Mouse (Mus musculus) cerebellum, adult 2 months (tissue): Measurements from ENCODE around the gene Lig1. TPM values are rescaled to one million over a fixed set of nuclear protein-coding genes. Genes with fewer than 3 reads are reported as not detected.

ENCODE experiments used
- DNase-seq, 2 experiments: peaks; one replicate each; pipeline ENCODE4 v3.0.0; 2021
- H3K27ac ChIP-seq: fragments of 200-500 bp; 2 replicates; pipeline ENCODE4 v1.5.1; 2012; ENCODE audit warnings: low read length, control low read depth, inconsistent platforms; ENCODE audit not compliant: insufficient read depth
- H3K27me3 ChIP-seq: fragments of 200-500 bp; 2 replicates; pipeline ENCODE4 v1.6.1; 2012; ENCODE audit warnings: inconsistent platforms, mild to moderate bottlenecking, low read length, moderate library complexity; ENCODE audit not compliant: control insufficient read depth, insufficient read depth
- H3K4me1 ChIP-seq: fragments of 200-500 bp; 2 replicates; pipeline ENCODE4 v1.6.1; 2011; ENCODE audit warnings: low read length; ENCODE audit not compliant: control insufficient read depth, insufficient read depth
- H3K4me3 ChIP-seq: fragments of 200-500 bp; replicated peaks from 2 replicates; pipeline ENCODE3; 2011; ENCODE audit warnings: mild to moderate bottlenecking, low read depth, low read length, control low read depth; ENCODE audit not compliant: insufficient read depth
- CTCF ChIP-seq: fragments of 200-500 bp; IDR thresholded peaks from 2 replicates; pipeline ENCODE4 v1.5.1; 2011; ENCODE audit warnings: low read depth, mild to moderate bottlenecking, control low read depth, low read length, moderate library complexity, borderline replicate concordance; ENCODE audit not compliant: insufficient read depth
- POLR2A ChIP-seq: fragments of 200-500 bp; IDR thresholded peaks from 2 replicates; pipeline ENCODE4 v1.6.1; 2011; ENCODE audit warnings: low read length, control low read depth, borderline replicate concordance; ENCODE audit not compliant: insufficient read depth
- WGBS: fragments of 180-500 bp; shearing (Covaris S2); methylation state at CpG from one replicate; pipeline ENCODE4 v1.1.7; 2018; 5-methylcytosine and 5-hydroxymethylcytosine counted together
- polyA plus RNA-seq: library from polyadenylated mRNA; depleted of rRNA; stranded (reverse); fragments of >200 nt; gene quantifications from 2 replicates; pipeline ENCODE4 v1.2.3, GENCODE M21; 2012; rRNA removed

The Lig1 gene
- polyA plus RNA-seq, result 12.6 and 13.4 TPM in 2 replicates

DNA sequence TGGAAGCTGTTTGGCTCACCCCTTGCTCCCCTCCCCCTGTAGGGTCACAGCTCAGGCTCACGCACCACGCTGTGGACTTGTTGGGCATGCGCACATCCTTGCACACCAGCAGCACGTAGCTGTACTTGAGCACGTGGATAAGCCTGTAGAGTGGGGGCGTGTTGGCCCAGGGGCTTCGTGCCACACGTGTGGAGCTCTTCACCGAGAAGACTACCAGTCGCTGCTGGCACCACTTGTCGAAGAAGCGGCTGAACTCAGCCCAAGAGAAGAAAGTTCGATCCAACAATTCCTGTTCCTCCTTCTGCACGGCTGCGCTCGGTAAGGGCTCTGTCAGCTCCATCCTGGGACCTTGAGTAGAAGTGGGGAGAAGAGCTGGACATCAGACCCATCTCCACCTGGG, at the start of gene Lig1:
TSS of gene Lig1 (plus strand) at position 203 of the 400 bp plus-strand sequence.
- Histone ChIP-seq H3K4me1 (no peaks in the 10 kb centered on the region), H3K27ac (peak within 1 kb of the TSS; percentile 89), H3K27me3 (no peaks in the 10 kb centered on the region), H3K4me3 (peak within 1 kb of the TSS; percentile 94)
- TF ChIP-seq POLR2A, result no peak
- no peak for TF ChIP-seq CTCF
- peak in 1 of 2 experiments; percentile 16 for DNase-seq
- 96% methylated on average over 16 of the region's 16 CpGs for WGBS

DNA sequence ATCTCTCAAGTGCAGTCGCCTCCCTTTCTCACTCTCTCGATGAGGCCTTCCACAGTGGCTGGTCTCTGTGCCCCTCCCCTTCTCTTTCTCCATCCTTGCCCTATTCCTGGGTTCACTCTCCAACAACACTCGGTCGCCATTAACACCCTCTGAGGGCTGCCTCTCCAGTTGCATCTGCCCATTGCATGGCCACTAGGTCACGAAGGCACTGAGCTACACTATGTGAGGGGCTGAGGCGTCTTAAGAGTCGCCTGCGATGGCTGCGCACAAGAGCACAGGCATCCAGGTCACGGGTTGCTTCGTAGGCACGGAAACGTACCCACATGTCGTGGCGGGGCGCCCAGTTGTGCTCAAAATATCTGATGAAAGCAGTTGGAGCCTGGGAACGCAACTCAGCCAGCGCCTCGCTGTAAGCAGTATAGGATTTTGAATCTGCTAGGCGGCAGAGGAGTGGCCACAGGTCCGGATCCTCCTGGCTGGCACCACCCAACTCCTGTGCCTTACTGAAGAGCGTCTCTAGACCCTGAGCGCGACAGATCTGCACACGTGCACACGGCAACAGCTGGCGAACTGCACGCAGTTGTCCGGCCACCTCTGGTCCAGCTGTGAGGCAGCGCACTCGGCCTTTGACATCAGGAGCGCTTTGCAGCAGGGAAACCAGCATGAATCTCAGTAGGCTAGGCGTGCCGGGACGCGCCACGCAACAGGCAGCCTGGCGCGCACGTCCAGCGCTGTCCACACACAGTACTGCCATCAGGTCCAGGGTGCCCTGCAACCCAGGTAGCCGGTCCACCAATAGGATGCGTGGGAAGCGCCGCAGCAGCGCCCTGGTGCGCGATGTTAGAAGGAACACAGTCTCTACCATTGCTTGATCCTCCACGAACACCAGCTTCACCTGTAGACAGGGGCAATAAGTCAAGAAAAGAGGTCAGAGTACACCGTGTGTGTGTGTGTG, 16.1 kb upstream of the Lig1 start:
- no peak for DNase-seq
- no peaks in the 10 kb centered on the region for H3K4me1 ChIP-seq
- no peak for TF ChIP-seq POLR2A
- no peak for TF ChIP-seq CTCF

DNA sequence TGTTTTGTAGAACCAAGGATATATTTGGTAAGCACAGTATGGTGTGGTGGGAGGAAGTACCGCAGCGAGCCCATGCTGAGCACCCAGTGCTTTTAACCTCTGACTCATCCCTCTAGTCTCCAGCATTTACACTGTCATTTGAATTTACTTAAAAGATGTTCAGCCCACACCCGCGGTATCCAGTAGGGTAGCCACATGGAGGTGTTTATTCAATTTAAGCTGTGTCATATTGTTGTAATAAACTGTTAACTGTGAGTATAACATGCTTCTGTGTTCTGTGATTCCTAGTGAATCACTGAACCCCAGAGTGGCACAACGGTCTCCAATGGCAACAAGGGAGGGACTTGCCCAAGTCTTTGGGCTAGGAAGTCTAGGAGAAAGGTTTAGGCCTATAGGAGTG, 13.2 kb upstream of the Lig1 start:
- H3K27ac ChIP-seq, result no peak overlapping the region
- no peak for DNase-seq
- no peak for TF ChIP-seq POLR2A
- TF ChIP-seq CTCF, result no peak
- WGBS, result 80% methylated on average over 5 of the region's 5 CpGs
- H3K4me3 ChIP-seq, result no peak overlapping the region
- no peaks in the 10 kb centered on the region for H3K4me1 ChIP-seq
- H3K27me3 ChIP-seq, result no peaks in the 10 kb centered on the region

More for the DNA sequence above, 16.1 kb upstream of the Lig1 start:
- H3K27me3 ChIP-seq, result no peaks in the 10 kb centered on the region
- H3K4me3 ChIP-seq, result no peak overlapping the region
- 49% methylated on average over 50 of the region's 50 CpGs for WGBS
- H3K27ac ChIP-seq, result no peak overlapping the region

DNA sequence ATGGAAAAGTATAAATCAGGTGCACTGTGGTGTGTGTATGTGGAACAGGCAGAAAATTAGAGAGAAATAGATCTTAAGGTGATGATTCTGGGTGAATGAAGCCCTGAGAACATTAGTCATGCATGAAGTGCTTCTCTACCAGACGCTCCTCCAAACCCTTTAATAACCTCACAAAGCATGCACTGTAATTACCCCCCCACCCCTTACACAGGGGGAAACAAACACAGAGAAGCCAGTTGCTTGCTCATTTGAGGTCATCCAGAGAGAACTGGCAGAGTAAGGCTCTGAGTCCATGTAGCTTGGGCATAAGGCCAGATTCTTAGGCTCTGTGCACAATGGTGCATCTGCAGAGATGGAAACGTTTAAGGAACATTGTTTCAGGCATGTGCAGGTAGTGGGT, 12.7 kb upstream of the Lig1 start:
- no peak overlapping the region for H3K27ac ChIP-seq
- WGBS, result 18% methylated on average over 2 of the region's 2 CpGs
- TF ChIP-seq POLR2A, result no peak
- TF ChIP-seq CTCF, result no peak
- H3K4me3 ChIP-seq, result no peak overlapping the region
- no peaks in the 10 kb centered on the region for H3K27me3 ChIP-seq
- no peak for DNase-seq
- H3K4me1 ChIP-seq, result no peaks in the 10 kb centered on the region

DNA sequence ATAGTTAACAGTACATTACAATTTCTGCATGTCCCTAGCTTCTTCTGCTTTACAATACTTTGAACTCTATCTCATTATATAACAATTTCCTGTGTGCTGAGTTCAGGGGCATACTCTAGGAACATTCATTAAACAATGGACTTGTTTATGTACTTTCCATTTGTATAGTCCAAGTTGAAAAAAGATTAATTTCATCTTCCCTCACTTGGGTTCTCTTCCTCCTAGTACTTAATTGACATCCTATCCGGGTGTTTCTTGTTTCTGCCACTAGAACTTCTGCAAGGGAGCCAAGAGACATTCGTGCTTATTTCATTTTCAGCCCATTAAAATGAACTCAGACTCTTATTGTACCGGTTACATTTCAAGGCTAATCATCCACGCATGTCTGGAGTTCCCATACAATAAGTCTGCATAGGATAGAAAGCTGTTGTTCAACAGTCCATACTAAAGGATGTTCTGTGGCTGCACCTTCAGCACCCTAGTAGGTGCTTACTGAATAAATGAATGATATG, 8.3 kb upstream of the Lig1 start:
- no peaks in the 10 kb centered on the region for H3K4me1 ChIP-seq
- no peak for DNase-seq
- no peak overlapping the region for H3K27ac ChIP-seq
- no peaks in the 10 kb centered on the region for H3K27me3 ChIP-seq
- WGBS, result 90% methylated on average over 4 of the region's 4 CpGs
- TF ChIP-seq CTCF, result no peak
- TF ChIP-seq POLR2A, result no peak
- no peak overlapping the region for H3K4me3 ChIP-seq

DNA sequence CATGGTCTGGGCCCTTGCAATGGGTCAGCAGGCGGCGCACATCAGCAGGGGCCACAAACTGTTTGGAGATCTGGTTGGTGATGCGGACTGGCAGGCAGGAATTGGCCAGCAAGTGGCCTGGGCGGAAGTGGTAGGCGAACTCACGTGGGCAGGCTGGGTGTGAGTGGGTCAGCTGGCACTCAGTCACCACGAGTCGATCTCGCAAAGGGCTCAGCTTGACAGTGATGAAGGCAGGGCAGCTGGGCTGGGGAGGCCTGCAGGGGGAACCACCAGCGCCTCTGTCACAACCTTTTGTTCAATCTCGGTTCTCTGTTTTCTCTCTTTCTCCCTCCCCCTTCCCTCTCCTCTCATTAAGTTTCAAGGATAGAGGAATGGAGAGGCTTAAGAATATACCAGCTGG, 7.7 kb upstream of the Lig1 start:
- TF ChIP-seq CTCF (no peak), POLR2A (no peak)
- Histone ChIP-seq H3K27me3 (no peaks in the 10 kb centered on the region), H3K27ac (no peak overlapping the region), H3K4me1 (no peaks in the 10 kb centered on the region), H3K4me3 (no peak overlapping the region)
- 73% methylated on average over 11 of the region's 11 CpGs for WGBS
- DNase-seq, result no peak

DNA sequence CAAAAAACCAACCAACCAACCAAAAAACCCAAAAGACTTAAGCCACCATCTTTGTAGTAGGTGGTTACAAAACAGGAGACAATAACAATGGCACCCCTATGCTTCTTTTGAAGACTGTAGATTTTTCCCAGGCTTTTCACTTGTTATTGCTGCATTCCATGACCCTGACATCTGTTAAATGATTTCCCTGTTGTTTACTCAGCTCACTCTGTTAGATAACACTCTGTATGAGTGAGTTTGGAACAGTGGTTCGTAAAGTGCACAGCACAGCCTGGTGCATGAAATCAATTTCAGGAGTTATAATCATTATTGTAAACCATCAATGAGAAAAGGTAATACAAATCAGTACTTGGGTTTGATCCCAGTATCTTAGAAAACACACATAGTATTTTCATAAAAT, 5.4 kb upstream of the Lig1 start:
- no peak for DNase-seq
- H3K4me3 ChIP-seq, result no peak overlapping the region
- 82% methylated on average over 1 of the region's 1 CpGs for WGBS
- TF ChIP-seq POLR2A (no peak), CTCF (no peak)
- no peak overlapping the region for H3K27ac ChIP-seq
- no peaks in the 10 kb centered on the region for H3K4me1 ChIP-seq
- H3K27me3 ChIP-seq, result no peaks in the 10 kb centered on the region

DNA sequence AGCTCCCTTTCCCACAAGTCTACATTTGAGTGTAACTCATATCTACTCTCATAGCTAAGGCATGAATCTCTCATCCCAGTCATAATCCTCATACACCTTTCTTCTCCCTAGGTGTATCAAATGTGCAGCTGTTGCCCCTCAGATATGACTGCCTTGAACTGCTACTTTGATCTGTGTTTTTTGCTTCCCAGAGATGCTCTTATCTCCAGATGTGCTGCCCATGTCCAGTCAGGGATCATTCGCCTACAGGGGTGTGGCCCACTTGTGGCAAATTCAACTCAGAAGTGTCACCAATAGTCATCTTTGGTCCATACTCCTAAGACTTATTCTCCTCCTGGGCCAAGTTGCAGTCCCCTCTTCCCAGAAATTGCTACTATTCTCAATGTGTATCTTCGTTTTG, 750 bp downstream of the Lig1 start:
- DNase-seq, result no peak
- no peaks in the 10 kb centered on the region for H3K4me1 ChIP-seq
- H3K4me3 ChIP-seq, result peak overlapping the region; percentile 94
- no peaks in the 10 kb centered on the region for H3K27me3 ChIP-seq
- H3K27ac ChIP-seq, result peak overlapping the region; percentile 89; the same call in 1 of the 2 replicates
- WGBS, result 20% methylated on average over 2 of the region's 2 CpGs
- TF ChIP-seq CTCF, result no peak
- no peak for TF ChIP-seq POLR2A
